Mouse (Mus musculus) kidney, adult 11 months (tissue): ENCODE measurements around the gene Pdcl3.

ENCODE experiments used
- DNase-seq: peaks from one replicate; pipeline ENCODE4 v3.0.0; 2022

Gene Pdcl3

GRCm38 (mm10) chr1:38985308-38985707 lies at the start of gene Pdcl3:
Pdcl3 (plus strand) TSS chr1:38985608.
- DNase-seq: no peak

- DNase-seq: no peak
These were observed 48.6 kb upstream of the Pdcl3 start for GRCm38 (mm10) chr1:38936780-38937179.

- DNase-seq: no peak
These were observed 46.6 kb upstream of the Pdcl3 start, which contains the start of gene Nms for GRCm38 (mm10) chr1:38938849-38939248. Nms (plus strand) TSS chr1:38939149.

GRCm38 (mm10) chr1:38939608-38940007 lies 45.8 kb upstream of the Pdcl3 start:
- no peak for DNase-seq

- DNase-seq: no peak
These were observed 29.0 kb upstream of the Pdcl3 start for GRCm38 (mm10) chr1:38956457-38956856.

- no peak for DNase-seq
These were observed 16.3 kb upstream of the Pdcl3 start for GRCm38 (mm10) chr1:38969116-38969515.

- DNase-seq: no peak
These were observed 13.7 kb upstream of the Pdcl3 start for GRCm38 (mm10) chr1:38971712-38972111.

- DNase-seq: no peak
These were observed 12.3 kb upstream of the Pdcl3 start for GRCm38 (mm10) chr1:38972986-38973592.

- DNase-seq: no peak
These were observed 5.5 kb upstream of the Pdcl3 start for GRCm38 (mm10) chr1:38979953-38980352.

GRCm38 (mm10) chr1:38983870-38984269 lies 1.5 kb upstream of the Pdcl3 start:
- no peak for DNase-seq

- peak; percentile 99 for DNase-seq
These were observed 1.9 kb downstream of the Pdcl3 start for GRCm38 (mm10) chr1:38987080-38987864.

- DNase-seq: no peak
These were observed 2.4 kb downstream of the Pdcl3 start for GRCm38 (mm10) chr1:38987865-38988211.

- DNase-seq: no peak
These were observed 2.9 kb downstream of the Pdcl3 start for GRCm38 (mm10) chr1:38988357-38988756.

GRCm38 (mm10) chr1:38992365-38992764 lies 7.0 kb downstream of the Pdcl3 start:
- DNase-seq: peak; percentile 52

GRCm38 (mm10) chr1:39001106-39001505 lies 15.7 kb downstream of the Pdcl3 start:
- DNase-seq: peak; percentile 47

GRCm38 (mm10) chr1:39005751-39006354 lies 20.4 kb downstream of the Pdcl3 start:
- no peak for DNase-seq

GRCm38 (mm10) chr1:39006830-39007829 lies 21.7 kb downstream of the Pdcl3 start:
- DNase-seq: no peak

- DNase-seq: peak; percentile 55
These were observed 25.2 kb downstream of the Pdcl3 start for GRCm38 (mm10) chr1:39010583-39011021.

GRCm38 (mm10) chr1:39012576-39012975 lies 27.2 kb downstream of the Pdcl3 start:
- no peak for DNase-seq

- no peak for DNase-seq
These were observed 28.4 kb downstream of the Pdcl3 start for GRCm38 (mm10) chr1:39013843-39014242.

GRCm38 (mm10) chr1:39015529-39015928 lies 30.1 kb downstream of the Pdcl3 start:
- no peak for DNase-seq

- no peak for DNase-seq
These were observed 32.5 kb downstream of the Pdcl3 start for GRCm38 (mm10) chr1:39017871-39018270.

- no peak for DNase-seq
These were observed 39.7 kb downstream of the Pdcl3 start for GRCm38 (mm10) chr1:39025142-39025541.
